Mouse (Mus musculus): Measurements from ENCODE around the gene Rad51.

DNA sequence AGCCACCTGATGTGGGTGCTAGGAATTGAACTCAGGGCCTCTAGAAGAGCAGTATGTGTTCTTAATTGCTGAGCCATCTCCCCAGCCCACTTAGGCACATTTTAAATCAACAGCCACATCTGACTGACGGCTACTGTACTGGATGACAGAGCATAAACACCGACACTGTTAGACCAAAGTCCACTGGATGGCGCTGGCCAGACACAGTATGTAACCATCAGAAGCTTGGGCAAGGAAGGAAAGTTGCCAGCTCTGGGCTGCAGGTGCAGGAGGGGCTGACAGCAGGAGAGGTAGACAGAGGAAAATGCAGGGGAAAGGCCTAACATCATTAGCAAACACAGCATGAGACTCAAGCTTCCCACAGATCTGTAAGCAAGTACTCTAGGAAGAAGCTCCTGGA lies 64.2 kb downstream of the Rad51 start:
- TF ChIP-seq CTCF (IDR thresholded peaks at IDR 0.05; ENCODE audit: low read depth, low read length) (no peak), GATA1 (IDR thresholded peaks at IDR 0.05; ENCODE audit: borderline replicate concordance, low read length) (no peak), TAL1 (conservative IDR thresholded peaks at IDR 0.05; ENCODE audit: low read depth, low read length) (no peak), POLR2AphosphoS5 (IDR thresholded peaks at IDR 0.05; ENCODE audit: insufficient replicate concordance, low read depth, low read length) (no peak), GATA2 (IDR thresholded peaks at IDR 0.05; ENCODE audit: borderline replicate concordance, low read depth, low read length) (no peak)
